Mouse (Mus musculus) erythroblast, adult 5-6 weeks (primary cell): ENCODE measurements at regions not wholly inside any gene's neighbourhood (a gene's known extent, or its start where the extent isn't known, plus 50 kb on each side); places are given as distances from the start of the nearest gene placed in this dataset.

Experiments
- ATAC-seq: replicated peaks from 2 replicates; pipeline ENCODE4 v1.8.0; 2016; ENCODE audit warnings: moderate number of reproducible peaks, mild to moderate bottlenecking, moderate TSS enrichment, inconsistent platforms; ENCODE audit not compliant: poor library complexity, low FRiP score, severe bottlenecking

DNA sequence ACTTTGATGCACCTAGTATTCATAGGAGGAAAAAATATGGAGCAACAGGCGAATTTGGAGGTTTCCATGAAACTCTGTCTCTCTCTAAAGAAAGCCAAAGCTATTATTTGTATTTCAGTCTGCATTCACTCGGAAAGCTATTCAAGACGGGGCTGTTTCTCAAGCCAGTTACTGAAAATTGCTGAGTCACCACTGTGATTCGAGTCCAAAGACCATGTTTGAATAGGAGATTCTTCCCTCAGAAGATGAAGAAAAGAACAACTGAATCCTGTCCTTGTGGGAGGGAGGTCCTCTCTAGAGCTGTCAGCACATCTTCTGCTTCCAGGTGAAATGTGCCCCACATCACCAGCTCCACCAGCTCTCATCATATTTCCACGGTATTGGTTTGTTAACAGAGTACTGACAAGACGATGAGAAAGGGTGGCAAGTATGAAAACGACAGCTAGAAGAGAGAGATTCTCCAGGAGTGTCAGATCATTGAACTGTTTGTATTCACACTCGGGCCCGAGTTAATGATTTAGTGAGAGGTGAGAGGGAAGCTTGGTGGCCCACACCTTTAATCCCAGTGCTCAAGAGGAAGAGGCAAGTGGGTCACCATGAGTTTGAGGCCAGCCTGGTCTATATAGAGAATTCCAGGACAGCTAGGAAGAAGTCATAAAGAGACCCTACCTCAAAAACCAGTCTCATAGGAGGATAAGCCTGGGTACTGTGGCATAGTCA, 335.3 kb downstream of the Sox9 start:
- ATAC-seq = no peak

DNA sequence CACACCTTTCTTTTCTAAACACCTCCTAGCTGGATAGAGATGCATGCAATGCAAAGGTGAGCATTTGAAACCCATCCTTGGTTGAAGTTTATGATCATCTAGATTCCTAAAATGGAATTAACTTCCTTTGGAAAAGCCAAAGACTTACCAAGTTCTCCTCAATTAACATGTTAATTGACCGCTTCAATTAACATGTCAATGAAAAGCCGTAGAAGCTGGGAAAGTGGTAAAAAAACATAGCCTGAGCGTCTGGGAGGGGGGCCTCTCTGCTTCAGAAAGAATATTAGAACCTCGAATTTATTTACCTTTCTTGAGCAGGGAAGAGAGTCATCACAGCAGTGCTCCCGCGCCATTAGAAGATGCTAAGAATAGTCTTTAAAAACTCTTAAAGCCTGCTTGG, 338.5 kb downstream of the Sox9 start:
- no peak for ATAC-seq

- no peak for ATAC-seq
Observed at GRCm38 (mm10) chr11:113121307-113121706, 339.3 kb downstream of the Sox9 start.

DNA sequence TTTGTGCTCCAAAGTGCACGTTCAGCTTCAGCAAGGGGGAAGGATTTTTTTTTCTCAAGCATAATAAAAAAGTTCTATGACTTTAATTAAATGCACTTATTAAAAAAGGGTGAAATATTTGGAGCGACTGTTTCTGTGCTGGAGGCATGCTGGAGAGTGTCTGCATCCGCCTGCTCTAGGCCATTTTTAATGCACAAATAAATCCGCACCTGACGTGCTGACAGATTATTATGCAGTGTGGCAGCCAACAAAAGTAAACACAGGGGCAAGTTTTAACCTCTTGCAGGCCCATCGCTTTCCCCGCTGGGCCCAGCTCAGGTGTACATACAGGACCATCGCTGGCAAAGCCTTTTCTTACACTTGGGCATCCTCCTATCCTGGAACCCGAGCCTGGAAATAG, 340.1 kb downstream of the Sox9 start:
- ATAC-seq = no peak

- ATAC-seq = no peak
Observed at GRCm38 (mm10) chr11:113122964-113123363, 340.9 kb downstream of the Sox9 start.

GRCm38 (mm10) chr11:113125832-113126231, 343.8 kb downstream of the Sox9 start:
- no peak for ATAC-seq

GRCm38 (mm10) chr11:113129192-113129591, 347.2 kb downstream of the Sox9 start:
- ATAC-seq = no peak

GRCm38 (mm10) chr11:113129975-113130374, 348.0 kb downstream of the Sox9 start:
- peak; percentile 66 for ATAC-seq

GRCm38 (mm10) chr11:113132078-113133064, 350.3 kb downstream of the Sox9 start:
- ATAC-seq = no peak

DNA sequence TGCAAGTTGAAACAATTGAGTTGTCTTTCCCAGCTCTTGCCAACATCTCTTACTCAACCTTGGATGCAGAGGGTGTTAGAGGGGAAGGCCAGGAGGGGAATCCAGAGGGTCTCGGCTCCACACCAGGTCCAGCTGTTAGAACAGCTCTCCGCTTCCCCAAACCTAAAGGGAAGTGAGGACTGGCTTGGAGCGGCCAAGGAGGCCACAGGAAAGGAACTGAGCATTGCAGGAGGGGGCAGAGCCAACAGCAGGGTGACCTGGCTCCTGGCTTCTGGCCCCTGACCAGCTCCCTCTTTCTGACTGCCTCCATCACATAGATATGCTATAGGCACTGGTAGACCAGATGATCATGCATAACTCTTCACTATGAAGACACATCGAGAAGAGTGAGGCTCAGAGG, 351.4 kb downstream of the Sox9 start:
- no peak for ATAC-seq

DNA sequence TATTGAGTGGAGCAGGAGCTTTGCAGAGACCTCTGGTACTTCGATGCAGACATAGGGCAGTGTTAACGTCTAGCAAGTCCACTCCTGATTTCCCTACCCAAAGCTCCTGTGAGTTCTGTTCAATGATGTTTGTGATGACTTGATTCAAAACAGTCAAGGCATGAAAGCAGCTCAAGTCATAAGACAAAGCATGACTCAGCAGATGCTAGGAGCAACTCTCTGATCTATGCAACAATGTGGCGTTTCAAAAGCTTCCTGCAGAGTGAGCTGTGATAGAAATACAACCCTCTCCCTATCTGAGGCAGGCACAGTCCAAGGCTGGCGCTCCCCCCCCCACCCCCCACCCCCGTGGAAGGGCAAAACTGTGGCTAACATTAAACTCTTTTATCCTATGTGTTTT, 353.2 kb downstream of the Sox9 start:
- no peak for ATAC-seq

DNA sequence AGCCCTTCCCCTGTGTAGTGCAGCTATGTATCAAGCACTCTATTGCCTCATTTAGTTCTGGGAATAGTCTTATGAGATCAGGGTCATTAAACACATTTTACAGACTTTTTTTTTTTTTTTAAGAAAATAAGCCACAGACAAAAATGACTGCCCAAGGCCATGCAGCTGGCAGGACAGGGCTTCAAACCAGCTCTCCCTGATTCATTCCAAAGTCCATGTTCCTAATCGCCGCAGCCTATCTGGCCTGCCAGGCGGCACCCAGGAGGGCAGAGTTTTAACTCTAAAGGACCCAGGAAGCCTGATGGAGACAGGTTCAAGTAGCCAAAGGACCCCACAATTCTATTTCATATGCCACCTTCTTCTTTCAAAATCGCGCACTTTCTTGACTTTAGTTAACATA, 356.4 kb downstream of the Sox9 start:
- ATAC-seq = no peak

GRCm38 (mm10) chr11:113140595-113140994, 358.6 kb downstream of the Sox9 start:
- ATAC-seq = no peak

- ATAC-seq = no peak
Observed at GRCm38 (mm10) chr11:113142816-113143215, 360.8 kb downstream of the Sox9 start.

DNA sequence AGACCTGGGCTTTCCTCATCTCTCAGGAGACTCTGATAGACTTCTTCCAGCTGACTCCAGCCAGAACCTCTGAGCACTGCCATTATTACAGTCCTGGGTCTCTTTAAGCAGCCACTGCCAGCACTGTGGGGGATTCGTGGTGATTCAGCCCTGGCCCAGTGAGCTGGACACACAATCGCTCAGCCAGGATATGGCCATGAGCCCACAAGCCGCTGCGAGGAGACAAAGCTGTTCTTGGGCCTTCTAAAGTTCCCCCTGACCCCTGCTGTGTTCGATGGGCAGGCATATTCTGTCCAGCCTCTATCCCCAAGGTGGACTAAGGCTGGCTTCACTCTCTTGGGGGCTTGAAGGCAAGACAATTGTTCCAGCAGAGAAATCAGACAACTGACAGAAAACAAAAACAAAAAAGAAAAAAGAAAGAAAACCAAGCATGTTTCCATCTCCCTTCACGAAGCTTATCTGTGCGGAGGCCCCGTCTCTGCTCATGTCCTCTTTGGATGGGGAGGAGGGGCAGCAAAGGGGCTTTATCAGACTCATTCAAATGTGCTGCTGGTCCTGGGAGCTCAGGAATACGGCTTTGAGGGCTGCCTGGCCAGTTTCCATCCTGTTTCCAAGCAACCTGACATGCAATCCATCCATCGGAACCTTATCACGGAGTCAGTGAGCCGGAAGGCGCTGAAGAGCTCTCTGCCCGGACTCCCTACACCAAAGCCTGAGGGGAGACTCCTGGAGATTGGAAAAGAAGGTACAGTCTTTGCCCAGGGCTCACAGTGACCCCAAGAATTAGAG, 362.0 kb downstream of the Sox9 start:
- ATAC-seq = no peak

DNA sequence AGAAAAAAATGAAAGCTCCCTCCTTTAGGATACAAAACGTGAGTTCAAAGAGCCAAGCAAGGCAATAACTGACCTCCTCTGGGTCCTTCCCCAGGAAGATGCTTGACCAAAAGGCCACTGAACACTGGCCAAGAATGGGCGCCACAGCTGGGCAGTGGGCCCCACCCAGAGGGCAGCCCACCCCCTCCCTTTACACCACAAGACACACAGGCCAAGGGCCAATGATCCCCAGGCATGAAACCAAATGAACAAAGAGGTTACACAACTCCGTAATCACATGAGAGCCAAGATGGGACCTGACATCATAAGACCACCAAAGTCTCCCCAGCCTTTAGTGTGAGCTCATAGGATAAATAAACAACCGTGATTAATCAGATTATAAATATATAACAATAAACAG, 363.7 kb downstream of the Sox9 start:
- no peak for ATAC-seq

GRCm38 (mm10) chr11:113146762-113147161, 364.7 kb downstream of the Sox9 start:
- ATAC-seq = no peak

DNA sequence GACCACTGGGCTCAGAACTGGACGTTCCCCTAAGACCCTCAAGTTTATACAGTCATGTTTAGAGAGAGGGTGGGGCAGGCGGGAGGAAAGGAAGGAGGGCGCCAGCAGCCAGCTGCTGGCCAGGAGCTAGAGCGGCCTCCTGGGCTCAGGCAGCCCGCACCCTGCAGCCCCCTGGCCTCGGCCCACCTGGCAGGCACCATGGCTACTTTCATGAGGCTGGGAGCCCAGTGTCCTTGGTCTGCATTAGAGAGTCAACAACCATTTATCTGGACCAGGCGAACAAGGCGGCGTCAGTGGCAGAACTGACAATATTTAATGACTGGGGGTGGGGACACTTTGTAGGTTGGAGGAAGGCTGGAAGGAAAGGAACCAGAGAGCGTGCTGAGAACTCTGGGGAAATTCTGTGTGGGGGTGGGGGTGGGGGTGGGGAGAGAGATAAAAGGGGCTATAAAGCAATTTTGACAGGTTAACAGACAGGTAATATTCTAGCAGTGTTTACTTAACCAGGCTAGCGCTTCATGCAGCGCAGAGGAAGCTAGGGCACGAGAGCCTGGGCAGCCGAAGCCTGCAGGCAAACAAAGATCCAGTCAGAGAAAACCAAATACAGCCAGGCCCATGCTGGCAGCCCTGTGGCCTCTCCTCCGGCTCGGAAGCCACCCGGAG, 365.6 kb downstream of the Sox9 start:
- ATAC-seq = no peak

- no peak for ATAC-seq
Observed at GRCm38 (mm10) chr11:113148198-113148537, 366.1 kb downstream of the Sox9 start.

GRCm38 (mm10) chr11:113155515-113155914, 373.5 kb downstream of the Sox9 start:
- no peak for ATAC-seq
